Mouse (Mus musculus): ENCODE measurements at regions not wholly inside any gene's neighbourhood (a gene's known extent, or its start where the extent isn't known, plus 50 kb on each side); places are given as distances from the start of the nearest gene placed in this dataset.

DNA sequence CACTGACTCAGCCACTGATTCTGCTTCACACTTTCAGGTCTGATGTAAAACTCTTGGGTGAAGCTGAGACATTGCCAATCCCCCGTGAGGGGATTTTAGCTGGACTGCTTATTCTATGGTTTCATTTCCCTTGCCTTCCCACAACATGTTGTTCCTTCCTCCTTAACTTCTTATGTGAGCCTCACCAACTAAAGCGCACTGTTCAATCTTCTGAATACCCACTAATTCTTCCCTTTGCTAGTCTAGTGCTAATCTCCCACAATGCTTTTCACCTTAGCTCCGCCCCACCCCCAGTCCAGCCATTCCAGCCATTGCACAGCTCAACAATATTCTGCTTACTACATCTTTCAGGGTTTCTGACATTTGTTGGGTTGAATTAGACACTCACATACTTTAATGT lies 196.7 kb downstream of the Hlx start:
- no peak overlapping the region for H3K4me2 ChIP-seq (ENCODE audit: low read depth, low read length)
- H3K4me3 ChIP-seq (ENCODE audit: low read length) = no peak overlapping the region
- no peaks in the 10 kb centered on the region for H3K9me3 ChIP-seq (replicated peaks; ENCODE audit: control insufficient read depth, low read length)
- H3K27me3 ChIP-seq (ENCODE audit: control insufficient read depth, insufficient read depth, low read length) = no peaks in the 10 kb centered on the region
- ATAC-seq (replicated peaks; ENCODE audit: extremely low read depth, insufficient read depth, low FRiP score) = no peak
- whole genome bisulfite sequencing = 86% methylated on average over 3 of the region's 3 CpGs
- no peaks in the 10 kb centered on the region for H3K36me3 ChIP-seq (ENCODE audit: control insufficient read depth, insufficient read depth)
- no peaks in the 10 kb centered on the region for H3K4me1 ChIP-seq (ENCODE audit: control insufficient read depth, insufficient read depth, low read length)
- no peak overlapping the region for H3K9ac ChIP-seq (ENCODE audit: low read length)
- no peak overlapping the region for H3K27ac ChIP-seq (ENCODE audit: low read length)

DNA sequence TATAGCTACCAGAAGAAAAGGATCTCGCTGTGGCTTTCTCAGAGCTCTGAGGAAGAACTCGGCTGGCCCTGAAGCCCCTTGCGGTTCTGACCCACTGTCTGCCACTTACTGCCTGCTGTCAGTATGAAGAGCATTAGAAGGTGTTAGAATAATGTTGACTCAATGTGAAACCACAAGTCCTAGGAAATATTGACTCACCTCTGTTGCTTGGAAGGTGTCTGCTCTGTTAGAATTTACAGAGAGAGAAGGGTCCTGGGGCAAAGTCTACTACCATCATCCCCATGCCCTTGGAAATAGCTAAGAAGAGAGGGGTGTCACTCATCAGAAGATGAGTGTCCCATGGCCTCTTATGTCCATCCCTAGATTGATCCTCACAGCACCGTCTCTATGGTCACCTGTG lies 197.9 kb downstream of the Hlx start:
- no peak for ATAC-seq (replicated peaks; ENCODE audit: extremely low read depth, insufficient read depth, low FRiP score)
- 82% methylated on average over 4 of the region's 4 CpGs for WGBS
- no peaks in the 10 kb centered on the region for H3K36me3 ChIP-seq (ENCODE audit: control insufficient read depth, insufficient read depth)

DNA sequence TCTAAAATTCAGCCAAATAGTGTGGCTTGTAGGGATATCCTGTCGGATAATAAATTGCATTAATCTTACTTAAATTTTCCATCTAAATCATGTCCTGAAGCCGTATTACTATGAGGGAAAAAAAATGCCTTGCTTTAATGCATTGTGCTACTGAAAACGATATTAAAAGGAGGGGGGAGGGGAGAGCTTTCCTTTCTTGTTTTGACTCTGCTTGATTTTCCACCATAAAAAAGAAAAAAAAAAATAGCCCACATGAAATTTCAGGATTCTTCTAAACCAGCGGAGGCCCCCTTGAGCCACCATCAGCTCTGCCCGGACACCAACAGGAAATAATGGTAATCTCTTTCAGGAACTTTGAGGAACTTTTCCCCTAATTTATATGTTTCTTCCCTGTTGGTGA lies 198.5 kb downstream of the Hlx start:
- Histone ChIP-seq H3K9me3 (replicated peaks; ENCODE audit: control insufficient read depth, low read length) (no peaks in the 10 kb centered on the region), H3K36me3 (ENCODE audit: control insufficient read depth, insufficient read depth) (no peaks in the 10 kb centered on the region), H3K4me3 (ENCODE audit: low read length) (no peak overlapping the region), H3K4me2 (ENCODE audit: low read depth, low read length) (no peak overlapping the region), H3K4me1 (ENCODE audit: control insufficient read depth, insufficient read depth, low read length) (no peaks in the 10 kb centered on the region), H3K27me3 (ENCODE audit: control insufficient read depth, insufficient read depth, low read length) (no peaks in the 10 kb centered on the region), H3K9ac (ENCODE audit: low read length) (no peak overlapping the region), H3K27ac (ENCODE audit: low read length) (no peak overlapping the region)
- ATAC-seq (replicated peaks; ENCODE audit: extremely low read depth, insufficient read depth, low FRiP score) = no peak
- 62% methylated on average over 5 of the region's 5 CpGs for WGBS

More for the DNA sequence above, 197.9 kb downstream of the Hlx start:
- Histone ChIP-seq H3K9me3 (replicated peaks; ENCODE audit: control insufficient read depth, low read length) (no peaks in the 10 kb centered on the region), H3K9ac (ENCODE audit: low read length) (no peak overlapping the region), H3K4me3 (ENCODE audit: low read length) (no peak overlapping the region), H3K4me1 (ENCODE audit: control insufficient read depth, insufficient read depth, low read length) (no peaks in the 10 kb centered on the region), H3K4me2 (ENCODE audit: low read depth, low read length) (no peak overlapping the region), H3K27me3 (ENCODE audit: control insufficient read depth, insufficient read depth, low read length) (no peaks in the 10 kb centered on the region), H3K27ac (ENCODE audit: low read length) (no peak overlapping the region)

DNA sequence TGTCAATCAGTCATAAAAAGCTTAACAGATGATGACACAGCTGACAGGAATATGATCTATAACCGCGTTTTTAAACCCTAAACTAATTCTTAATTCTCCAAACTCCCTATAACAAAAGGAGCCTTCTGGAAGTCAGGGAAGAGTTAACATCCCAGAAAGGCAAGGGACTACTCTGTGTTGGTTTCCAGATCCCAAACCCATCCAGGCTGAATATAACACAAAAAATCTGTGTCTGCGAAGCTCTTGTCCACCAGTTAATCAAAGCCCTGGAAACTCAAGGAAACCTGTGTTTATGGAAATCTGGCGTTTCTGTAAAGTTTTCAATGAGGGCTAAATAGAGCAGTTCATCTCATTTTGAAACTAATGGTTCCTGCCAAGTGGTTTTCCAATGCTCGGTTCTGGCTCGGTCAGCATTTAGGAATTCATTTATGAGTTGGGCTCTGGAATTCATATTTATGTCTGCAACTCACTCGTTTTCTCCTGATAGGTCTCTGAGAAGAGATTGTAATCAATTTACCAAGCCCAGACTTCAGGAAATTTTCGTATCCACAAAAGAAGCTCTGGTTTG lies 199.8 kb downstream of the Hlx start:
- Histone ChIP-seq H3K4me1 (ENCODE audit: control insufficient read depth, insufficient read depth, low read length) (no peaks in the 10 kb centered on the region), H3K27ac (ENCODE audit: low read length) (no peak overlapping the region), H3K9me3 (replicated peaks; ENCODE audit: control insufficient read depth, low read length) (no peaks in the 10 kb centered on the region), H3K36me3 (ENCODE audit: control insufficient read depth, insufficient read depth) (no peaks in the 10 kb centered on the region), H3K9ac (ENCODE audit: low read length) (no peak overlapping the region), H3K27me3 (ENCODE audit: control insufficient read depth, insufficient read depth, low read length) (no peaks in the 10 kb centered on the region), H3K4me3 (ENCODE audit: low read length) (no peak overlapping the region), H3K4me2 (ENCODE audit: low read depth, low read length) (no peak overlapping the region)
- ATAC-seq (replicated peaks; ENCODE audit: extremely low read depth, insufficient read depth, low FRiP score) = no peak
- WGBS = 72% methylated on average over 8 of the region's 8 CpGs

DNA sequence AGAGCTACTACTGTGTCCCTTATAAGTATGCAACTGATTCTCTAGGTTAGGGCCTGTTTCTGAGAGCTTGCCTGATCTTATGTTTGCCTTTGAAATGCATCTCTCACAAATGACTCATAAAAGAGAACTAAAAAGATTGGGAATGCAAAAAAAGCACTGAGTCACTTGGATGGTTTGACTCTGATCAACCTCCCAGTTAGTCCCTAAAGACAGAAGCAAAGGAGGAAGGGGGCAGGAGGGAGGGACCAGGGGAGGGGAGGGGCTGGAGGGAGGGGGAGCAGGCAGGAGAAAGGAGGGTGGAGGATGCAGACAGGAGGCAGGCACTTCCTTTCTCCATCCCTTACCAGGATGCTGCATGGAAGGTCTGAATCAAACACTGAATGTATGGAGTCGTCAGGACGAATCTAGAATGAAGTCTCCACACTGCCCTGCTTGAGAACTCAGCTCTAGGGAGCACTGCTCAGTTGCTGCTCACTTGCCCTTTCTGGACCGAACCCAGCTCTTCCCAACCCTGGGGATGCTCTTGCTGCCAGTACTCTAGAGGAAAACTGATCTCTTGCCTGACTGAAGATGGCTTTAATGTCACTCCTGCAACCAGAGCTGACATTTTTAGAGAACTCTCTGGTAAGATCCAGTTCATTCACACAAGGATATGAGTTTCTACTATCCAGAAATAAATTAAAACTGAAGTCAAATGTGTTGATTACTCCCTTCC lies 201.7 kb downstream of the Hlx start:
- Histone ChIP-seq H3K9ac (ENCODE audit: low read length) (no peak overlapping the region), H3K4me2 (ENCODE audit: low read depth, low read length) (no peak overlapping the region), H3K36me3 (ENCODE audit: control insufficient read depth, insufficient read depth) (no peaks in the 10 kb centered on the region), H3K4me3 (ENCODE audit: low read length) (no peak overlapping the region), H3K27me3 (ENCODE audit: control insufficient read depth, insufficient read depth, low read length) (no peaks in the 10 kb centered on the region), H3K4me1 (ENCODE audit: control insufficient read depth, insufficient read depth, low read length) (no peaks in the 10 kb centered on the region), H3K9me3 (replicated peaks; ENCODE audit: control insufficient read depth, low read length) (no peaks in the 10 kb centered on the region), H3K27ac (ENCODE audit: low read length) (no peak overlapping the region)
- WGBS = 54% methylated on average over 3 of the region's 3 CpGs
- no peak for ATAC-seq (replicated peaks; ENCODE audit: extremely low read depth, insufficient read depth, low FRiP score)

DNA sequence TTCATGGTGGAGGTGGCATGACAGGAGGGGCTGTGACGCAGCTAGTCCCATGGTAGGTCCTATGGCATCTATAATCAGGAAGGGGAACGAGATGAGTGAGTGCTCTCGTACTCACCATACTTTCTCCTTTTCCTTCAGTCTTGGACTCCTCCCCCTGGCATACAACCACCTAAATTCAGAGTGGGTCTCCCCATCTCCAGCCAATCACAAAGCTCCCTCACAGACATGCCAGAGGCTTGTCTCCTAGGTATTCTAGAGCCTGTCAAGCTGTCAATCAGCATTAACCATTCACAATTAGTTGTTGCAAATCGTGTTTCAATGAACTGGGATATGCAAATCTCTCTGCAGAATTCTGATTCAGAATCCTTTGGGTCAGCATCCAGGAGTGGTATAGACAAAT lies 206.7 kb downstream of the Hlx start:
- ATAC-seq (replicated peaks; ENCODE audit: extremely low read depth, insufficient read depth, low FRiP score) = no peak
- Histone ChIP-seq H3K4me1 (ENCODE audit: control insufficient read depth, insufficient read depth, low read length) (no peaks in the 10 kb centered on the region), H3K36me3 (ENCODE audit: control insufficient read depth, insufficient read depth) (no peaks in the 10 kb centered on the region), H3K9me3 (replicated peaks; ENCODE audit: control insufficient read depth, low read length) (no peaks in the 10 kb centered on the region), H3K27ac (ENCODE audit: low read length) (no peak overlapping the region), H3K27me3 (ENCODE audit: control insufficient read depth, insufficient read depth, low read length) (no peaks in the 10 kb centered on the region), H3K9ac (ENCODE audit: low read length) (no peak overlapping the region), H3K4me2 (ENCODE audit: low read depth, low read length) (no peak overlapping the region), H3K4me3 (ENCODE audit: low read length) (no peak overlapping the region)
- WGBS = 76% methylated on average over 4 of the region's 4 CpGs

DNA sequence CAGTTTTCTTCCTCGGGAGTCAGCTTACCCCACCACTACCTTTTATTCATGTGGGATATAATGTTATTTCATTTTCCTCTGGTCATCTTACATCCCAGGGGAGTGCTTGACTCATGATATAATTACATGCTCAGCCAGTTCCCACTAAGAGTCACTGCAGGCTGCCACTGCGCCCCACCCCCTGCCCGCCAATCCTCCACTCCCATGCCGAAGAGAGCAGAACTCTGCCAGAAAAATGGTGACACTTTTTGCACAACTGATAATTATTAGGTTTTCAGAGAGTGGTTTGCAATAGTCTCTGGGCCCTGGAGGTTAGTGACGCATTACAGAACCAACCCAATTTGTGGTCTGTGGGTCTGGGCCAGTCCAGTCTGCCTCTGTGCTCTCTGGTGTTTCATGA lies 212.9 kb downstream of the Hlx start:
- H3K36me3 ChIP-seq (ENCODE audit: control insufficient read depth, insufficient read depth) = no peaks in the 10 kb centered on the region
- no peak for ATAC-seq (replicated peaks; ENCODE audit: extremely low read depth, insufficient read depth, low FRiP score)
- WGBS = 66% methylated on average over 5 of the region's 5 CpGs
- H3K9me3 ChIP-seq (replicated peaks; ENCODE audit: control insufficient read depth, low read length) = no peaks in the 10 kb centered on the region
- H3K9ac ChIP-seq (ENCODE audit: low read length) = no peak overlapping the region
- H3K27ac ChIP-seq (ENCODE audit: low read length) = no peak overlapping the region
- no peak overlapping the region for H3K4me3 ChIP-seq (ENCODE audit: low read length)
- no peaks in the 10 kb centered on the region for H3K4me1 ChIP-seq (ENCODE audit: control insufficient read depth, insufficient read depth, low read length)
- no peak overlapping the region for H3K4me2 ChIP-seq (ENCODE audit: low read depth, low read length)
- no peaks in the 10 kb centered on the region for H3K27me3 ChIP-seq (ENCODE audit: control insufficient read depth, insufficient read depth, low read length)

DNA sequence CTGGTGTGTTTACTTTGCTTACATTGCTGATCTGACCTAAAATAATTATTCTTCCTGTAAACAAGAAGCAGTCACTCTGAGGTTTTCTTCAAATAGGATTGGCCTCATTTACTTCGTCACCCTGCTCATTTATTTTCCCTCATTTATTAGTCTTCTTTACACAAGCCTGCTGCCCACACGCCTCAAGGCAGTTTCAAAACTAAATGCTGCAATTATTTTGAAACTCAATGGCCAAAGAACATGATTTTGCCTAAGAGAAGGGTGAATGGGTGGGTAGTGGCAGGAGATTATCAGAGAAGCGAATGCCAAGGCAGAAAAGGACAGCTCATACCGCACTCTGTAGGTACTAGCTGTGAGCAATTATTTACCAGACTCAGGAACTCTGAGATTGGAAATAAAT lies 227.8 kb downstream of the Hlx start:
- no peaks in the 10 kb centered on the region for H3K4me1 ChIP-seq (ENCODE audit: control insufficient read depth, insufficient read depth, low read length)
- peaks cover 3% of the 10 kb centered on the region; the same call in 1 of the 2 replicates for H3K9me3 ChIP-seq (replicated peaks; ENCODE audit: control insufficient read depth, low read length)
- no peak overlapping the region for H3K27ac ChIP-seq (ENCODE audit: low read length)
- no peak overlapping the region for H3K9ac ChIP-seq (ENCODE audit: low read length)
- no peaks in the 10 kb centered on the region for H3K27me3 ChIP-seq (ENCODE audit: control insufficient read depth, insufficient read depth, low read length)
- 79% methylated on average over 4 of the region's 4 CpGs for WGBS
- no peaks in the 10 kb centered on the region for H3K36me3 ChIP-seq (ENCODE audit: control insufficient read depth, insufficient read depth)
- no peak for ATAC-seq (replicated peaks; ENCODE audit: extremely low read depth, insufficient read depth, low FRiP score)
- no peak overlapping the region for H3K4me2 ChIP-seq (ENCODE audit: low read depth, low read length)
- no peak overlapping the region for H3K4me3 ChIP-seq (ENCODE audit: low read length)

DNA sequence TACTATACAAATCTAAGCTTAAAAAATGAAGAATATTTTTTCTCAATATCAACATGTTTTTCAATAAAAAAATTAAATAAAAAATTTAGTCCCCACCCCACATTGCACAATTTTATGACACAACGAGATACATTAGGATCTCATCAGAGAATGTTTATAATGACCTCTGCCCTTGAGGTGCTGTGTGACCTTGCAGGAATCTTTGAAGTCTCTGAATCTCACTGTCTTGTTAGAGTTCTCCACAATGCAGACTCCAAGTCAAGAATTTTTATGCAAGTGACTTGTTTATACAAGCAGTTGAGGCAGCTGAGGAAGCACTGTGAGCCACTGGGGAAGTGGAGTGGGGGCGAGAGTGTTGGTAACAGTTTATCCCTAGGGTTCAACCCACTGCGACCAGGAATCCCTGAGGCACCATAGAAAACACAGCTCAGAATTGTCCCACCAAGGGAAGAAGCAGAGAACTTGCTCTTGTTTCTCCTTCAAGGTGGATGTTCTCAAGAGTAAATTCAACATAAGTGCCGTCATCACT lies 228.5 kb downstream of the Hlx start:
- H3K9me3 ChIP-seq (replicated peaks; ENCODE audit: control insufficient read depth, low read length) = peaks cover 3% of the 10 kb centered on the region; the same call in 1 of the 2 replicates
- H3K4me3 ChIP-seq (ENCODE audit: low read length) = no peak overlapping the region
- no peak overlapping the region for H3K27ac ChIP-seq (ENCODE audit: low read length)
- 75% methylated on average over 4 of the region's 4 CpGs for WGBS
- ATAC-seq (replicated peaks; ENCODE audit: extremely low read depth, insufficient read depth, low FRiP score) = no peak
- no peak overlapping the region for H3K9ac ChIP-seq (ENCODE audit: low read length)
- no peaks in the 10 kb centered on the region for H3K36me3 ChIP-seq (ENCODE audit: control insufficient read depth, insufficient read depth)
- H3K27me3 ChIP-seq (ENCODE audit: control insufficient read depth, insufficient read depth, low read length) = no peaks in the 10 kb centered on the region
- H3K4me2 ChIP-seq (ENCODE audit: low read depth, low read length) = no peak overlapping the region
- H3K4me1 ChIP-seq (ENCODE audit: control insufficient read depth, insufficient read depth, low read length) = no peaks in the 10 kb centered on the region

Data from heart, embryonic 16.5 days (tissue).